Mouse (Mus musculus) right cerebral cortex, postnatal 14 days (tissue): ENCODE measurements around the gene Hyal2.
A peak's percentile ranks its signal among the peaks of the same experiment; 100 is the strongest.

ENCODE experiments used
- DNase-seq: peaks from one replicate; pipeline ENCODE4 v3.0.0; 2022

Gene Hyal2

DNA sequence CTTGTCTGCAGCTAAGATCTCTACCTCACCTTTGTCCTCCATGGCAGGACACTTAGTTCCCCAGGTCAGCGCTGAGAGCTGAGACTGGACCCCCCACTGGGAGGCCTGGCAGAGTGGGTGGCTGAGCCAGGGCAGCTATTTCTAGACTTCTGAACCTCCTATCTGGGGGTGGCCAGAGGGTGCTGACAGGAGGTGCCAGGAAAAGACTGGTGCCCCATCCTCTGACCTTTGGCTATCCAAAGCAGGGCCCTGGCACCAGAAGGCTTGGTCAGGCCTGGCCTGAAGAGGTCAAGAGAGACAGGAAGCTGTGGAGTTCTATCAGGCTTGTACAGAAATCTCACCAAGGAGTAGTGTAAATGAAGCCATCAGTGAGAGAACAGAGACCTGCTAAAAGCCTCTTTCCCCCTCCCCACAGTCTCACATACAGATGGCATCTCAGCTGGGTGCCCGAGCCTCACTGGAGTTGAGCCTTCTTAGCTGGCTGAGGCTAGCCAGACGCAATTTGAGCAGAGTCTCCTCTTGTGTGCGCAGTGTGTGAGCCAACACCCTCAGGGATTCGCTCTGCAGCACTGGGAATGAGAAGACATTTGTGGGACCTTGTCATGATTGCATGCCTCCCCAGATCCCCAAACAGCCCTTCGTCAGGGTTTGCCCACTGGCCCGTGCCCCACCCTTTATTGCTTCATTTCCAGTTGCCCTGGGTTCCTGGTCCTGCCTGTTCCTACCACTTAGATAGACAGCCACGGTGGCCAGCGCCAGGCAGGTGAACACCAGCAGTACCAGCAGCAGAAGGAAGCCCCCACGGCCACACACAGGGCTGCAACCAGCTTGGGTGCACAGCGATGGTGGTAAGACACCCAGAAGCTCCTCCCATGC is 25.6 kb downstream of the Hyal2 start:
- no peak for DNase-seq

- DNase-seq: no peak
Observed at GRCm38 (mm10) chr9:107594281-107595062, 26.7 kb downstream of the Hyal2 start.

DNA sequence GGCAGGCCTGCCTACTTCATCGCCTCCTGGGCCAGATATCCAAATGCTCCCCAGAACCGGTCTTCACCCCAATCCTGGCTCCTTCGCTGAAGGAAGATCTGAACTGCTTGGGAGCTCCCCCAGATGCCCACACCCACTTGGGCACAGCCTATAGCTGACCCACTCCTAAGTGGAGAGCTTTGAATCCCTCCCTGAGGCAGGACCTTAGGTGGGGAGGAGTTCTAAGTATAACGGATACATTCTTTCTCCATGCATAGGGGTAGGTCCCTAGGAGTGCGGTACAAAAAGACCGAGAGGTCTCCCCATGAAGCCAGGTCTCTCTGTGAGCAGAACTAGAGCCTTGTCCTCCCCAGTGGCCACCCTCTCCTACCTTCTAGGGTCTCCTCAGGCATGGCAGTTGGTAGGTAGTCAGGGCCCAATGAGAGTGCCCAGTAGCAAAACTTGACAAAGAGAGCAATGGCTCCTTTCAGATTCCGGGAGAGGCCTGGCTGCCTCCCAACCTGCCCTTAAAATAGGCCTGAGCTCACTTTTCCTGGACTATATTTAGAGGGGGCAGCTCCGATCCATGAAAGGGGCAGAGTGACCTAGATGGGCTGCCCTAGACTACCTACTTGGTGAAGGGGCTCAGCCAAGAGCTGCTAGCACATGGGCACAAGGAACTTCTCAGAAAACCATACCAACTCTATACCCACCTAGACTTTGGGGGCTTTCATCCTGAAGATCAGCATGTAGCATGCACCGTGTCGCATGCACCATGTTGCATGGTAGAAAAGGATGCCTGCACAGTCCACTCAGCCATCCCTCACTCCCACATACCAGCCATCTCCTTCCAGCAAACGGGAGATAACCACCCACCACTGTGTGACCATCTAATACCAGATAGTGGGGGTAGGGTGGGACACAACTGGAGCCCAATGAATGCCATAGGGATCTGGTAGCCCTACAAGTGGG is 29.1 kb downstream of the Hyal2 start:
- no peak for DNase-seq

- no peak for DNase-seq
Observed at GRCm38 (mm10) chr9:107598385-107598784, 30.6 kb downstream of the Hyal2 start.

- DNase-seq: no peak
Observed at GRCm38 (mm10) chr9:107599433-107599832, 31.7 kb downstream of the Hyal2 start.

GRCm38 (mm10) chr9:107599842-107600241 is 32.1 kb downstream of the Hyal2 start:
- DNase-seq: no peak

DNA sequence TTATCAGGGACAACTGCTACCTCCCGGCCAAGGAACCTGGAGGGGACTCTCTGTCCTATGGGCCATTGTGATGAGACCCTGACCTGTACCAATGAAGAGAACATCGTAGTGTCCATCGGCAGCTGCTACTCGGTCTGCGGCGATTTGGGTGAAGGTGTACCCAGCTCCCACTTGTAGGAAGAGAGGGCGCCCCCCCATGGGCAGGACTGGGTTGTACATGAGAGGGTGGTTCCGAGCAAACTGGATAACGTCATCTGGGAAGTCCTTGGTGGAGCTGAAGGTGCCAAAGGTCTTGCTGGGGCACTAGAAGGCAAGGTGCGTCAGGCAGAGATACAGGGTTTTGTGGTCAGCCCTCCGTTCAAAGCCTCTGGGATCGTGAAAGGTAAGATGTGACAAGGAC is 33.0 kb downstream of the Hyal2 start:
- DNase-seq: no peak

DNA sequence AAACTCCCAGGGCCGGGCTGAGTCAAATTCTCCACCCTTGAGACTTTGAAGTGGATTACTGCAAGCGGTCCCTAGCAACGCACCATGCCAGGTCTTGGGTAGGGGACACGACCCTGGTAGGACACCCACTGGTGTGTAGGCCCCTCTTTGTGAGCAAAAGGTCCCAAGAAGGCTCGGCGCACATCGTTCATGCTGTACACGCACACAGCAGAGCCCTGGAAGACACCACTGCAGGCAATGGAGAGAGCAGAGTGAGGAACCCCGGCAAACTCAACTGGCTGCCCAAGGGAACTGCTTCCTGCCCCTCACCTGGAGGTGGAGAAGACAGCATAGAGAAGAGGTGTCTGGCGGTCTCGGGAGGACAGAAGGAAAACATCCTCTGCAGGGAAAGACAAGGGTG is 33.5 kb downstream of the Hyal2 start:
- DNase-seq: no peak

GRCm38 (mm10) chr9:107602068-107602648 is 34.4 kb downstream of the Hyal2 start:
- peak; percentile 96 for DNase-seq

DNA sequence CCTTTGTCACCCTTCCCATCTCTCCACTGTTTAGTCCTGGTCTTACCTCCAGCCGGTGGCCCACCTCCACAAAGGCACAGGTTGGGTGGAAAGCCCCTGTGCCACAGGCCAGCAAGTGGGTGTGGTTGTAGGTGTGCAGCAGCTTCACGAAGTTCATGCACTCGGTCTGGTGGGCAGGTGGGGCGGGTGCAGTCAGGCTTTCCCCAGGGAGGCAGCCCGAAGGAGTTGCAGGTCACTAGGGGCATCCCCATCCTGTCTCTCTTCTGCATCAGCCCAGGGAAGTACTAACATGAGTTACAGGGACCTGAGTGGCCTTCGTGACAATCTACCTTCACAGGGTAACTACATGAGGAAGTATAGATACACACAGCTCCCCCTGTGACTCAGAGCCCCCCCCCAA is 35.5 kb downstream of the Hyal2 start:
- no peak for DNase-seq

GRCm38 (mm10) chr9:107605041-107605661 is 37.4 kb downstream of the Hyal2 start:
- no peak for DNase-seq

GRCm38 (mm10) chr9:107606591-107606990 is 38.8 kb downstream of the Hyal2 start:
- DNase-seq: no peak

- no peak for DNase-seq
Observed at GRCm38 (mm10) chr9:107607036-107607435, 39.3 kb downstream of the Hyal2 start.

DNA sequence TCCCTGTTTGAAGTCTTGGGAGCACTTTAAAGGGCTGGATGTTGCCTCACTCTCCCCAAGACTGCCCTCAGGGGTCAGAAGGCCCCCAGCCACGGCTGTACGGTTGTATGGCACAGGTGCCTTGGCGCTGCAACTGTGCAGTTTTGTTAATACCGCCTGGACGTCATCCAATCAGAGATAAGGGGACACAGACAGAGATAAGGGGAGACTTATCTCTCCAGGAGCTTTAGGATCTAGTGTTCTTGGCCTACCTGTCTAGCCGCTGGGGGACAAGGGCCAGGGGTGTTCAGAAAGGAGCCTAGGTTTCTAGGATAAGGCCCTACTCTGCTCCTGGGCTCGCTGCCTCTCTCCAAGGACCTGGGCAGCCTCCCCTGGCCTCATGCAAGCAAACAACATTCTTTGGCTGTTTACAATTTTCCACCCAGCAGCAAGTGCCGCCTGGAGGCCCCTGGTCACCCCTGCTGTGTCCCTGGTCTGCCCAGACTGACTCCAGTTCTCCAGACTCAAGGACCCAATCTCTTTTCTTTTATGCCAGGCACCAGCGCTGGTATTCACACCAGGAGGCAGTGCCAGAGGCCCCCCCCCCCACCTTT is 40.0 kb downstream of the Hyal2 start:
- no peak for DNase-seq

DNA sequence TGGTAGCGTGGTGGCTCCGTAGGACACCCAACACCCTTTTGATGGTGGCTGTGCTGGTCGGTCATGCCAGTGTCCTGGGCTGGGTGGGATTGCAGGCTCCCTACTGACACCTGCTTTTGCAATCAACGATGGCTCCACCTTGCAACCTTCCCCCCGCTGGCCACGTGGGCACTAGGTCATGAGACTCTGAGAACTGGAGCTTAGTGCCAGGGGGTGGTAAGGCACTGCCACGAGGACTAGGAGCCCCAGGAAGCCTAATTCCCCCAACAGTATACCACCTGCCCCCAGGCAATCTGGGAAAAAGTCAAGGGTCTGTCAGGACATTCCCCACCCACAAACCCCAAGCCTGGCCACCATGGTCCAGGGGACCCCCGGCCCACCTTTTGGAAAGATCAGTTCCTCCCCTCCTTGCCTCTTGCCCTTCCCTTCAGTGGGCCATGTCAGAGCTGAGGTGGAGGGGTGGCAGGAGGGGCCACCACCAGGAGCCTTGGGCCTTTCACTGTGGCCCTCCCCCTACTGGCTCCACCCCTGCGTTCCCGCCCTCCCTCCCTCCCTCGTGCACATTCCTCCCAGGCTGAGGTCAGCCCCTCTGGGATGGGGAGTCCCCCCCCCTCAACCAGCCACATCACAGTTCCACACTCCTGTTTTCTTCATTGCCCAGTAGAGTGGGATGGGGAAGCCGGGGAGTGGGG is 41.1 kb downstream of the Hyal2 start, which contains the start of gene Sema3b:
Gene Sema3b (minus strand): TSS at position 489 of the 692 bp plus-strand sequence.
- DNase-seq: no peak

GRCm38 (mm10) chr9:107609433-107609830 is 41.7 kb downstream of the Hyal2 start:
- no peak for DNase-seq

DNA sequence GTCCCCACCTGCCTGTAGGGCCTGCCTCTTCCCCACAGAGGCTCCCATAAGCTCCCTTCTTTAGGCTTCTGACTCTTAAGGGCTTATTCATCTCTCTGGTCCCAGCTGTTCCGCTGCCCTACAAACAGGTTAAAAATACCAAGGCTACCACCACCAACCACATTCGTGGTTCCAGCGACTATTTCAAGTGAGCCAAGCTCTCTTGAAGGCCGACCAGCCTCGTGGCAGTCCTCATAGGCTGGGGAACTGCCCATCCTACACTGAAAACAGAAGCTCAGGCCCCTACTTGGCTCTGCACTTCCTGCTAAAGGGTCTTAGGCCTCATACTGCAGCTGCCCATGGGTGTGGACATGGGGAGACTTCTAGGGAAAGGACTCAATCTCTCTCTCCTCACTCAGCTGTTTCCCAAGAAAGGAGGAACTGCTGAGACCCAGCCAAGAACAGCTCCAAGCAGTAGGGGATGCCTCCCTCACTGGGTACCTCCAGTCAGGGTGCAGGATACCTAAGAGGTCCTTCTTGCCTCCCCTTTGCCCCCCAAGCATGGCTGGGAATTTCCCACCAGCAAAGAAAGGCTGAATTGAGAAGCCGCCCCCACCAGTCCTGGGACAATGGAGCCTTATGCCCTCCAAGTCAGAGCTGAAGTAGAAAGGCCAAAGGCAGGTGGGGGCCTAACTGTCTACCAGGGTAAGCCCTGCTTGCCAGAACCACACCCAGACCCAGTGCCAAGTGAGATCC is 43.9 kb downstream of the Hyal2 start:
- no peak for DNase-seq

- peak; percentile 100 for DNase-seq
Observed at GRCm38 (mm10) chr9:107612191-107612944, 44.6 kb downstream of the Hyal2 start.

DNA sequence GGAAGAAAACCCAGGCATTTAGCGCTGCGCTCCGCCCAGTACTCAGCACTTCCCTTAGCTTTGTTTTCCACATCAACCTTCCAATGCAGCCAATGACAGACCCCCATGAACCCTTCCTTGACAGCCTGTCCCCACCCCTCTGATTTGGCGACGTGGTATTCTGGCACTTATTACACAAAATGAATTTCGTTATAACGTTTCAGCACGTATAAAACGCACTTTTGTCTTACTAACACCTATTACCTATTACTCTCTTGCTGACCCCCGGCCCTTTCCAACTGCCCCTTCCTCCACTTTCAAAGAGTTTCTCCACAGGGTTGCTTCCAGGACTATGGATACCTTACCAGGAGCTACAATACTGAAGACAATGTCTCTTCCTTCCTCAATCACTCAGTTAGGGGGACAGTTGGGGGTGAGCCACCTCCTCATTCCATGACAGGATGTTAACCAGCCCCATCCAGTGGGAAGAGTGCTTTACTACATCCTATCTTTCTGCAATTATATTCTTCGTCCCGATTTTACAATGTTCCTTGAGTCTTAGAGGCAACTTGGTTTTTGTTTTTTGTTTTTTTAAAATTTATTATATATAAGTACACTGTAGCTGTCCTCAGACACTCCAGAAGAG is 45.3 kb downstream of the Hyal2 start:
- DNase-seq: no peak
